Mouse (Mus musculus) cerebellum, adult 11-12 months (tissue): ENCODE data around the gene Arhgap6.
"Not testable (repeated sequence)": the region's sequence is repeated elsewhere in the genome, so short reads cannot be mapped to it uniquely, and the experiment has no call there.

Source experiments
- DNase-seq: peaks from one replicate; pipeline ENCODE4 v3.0.0; 2022

Gene Arhgap6

DNA sequence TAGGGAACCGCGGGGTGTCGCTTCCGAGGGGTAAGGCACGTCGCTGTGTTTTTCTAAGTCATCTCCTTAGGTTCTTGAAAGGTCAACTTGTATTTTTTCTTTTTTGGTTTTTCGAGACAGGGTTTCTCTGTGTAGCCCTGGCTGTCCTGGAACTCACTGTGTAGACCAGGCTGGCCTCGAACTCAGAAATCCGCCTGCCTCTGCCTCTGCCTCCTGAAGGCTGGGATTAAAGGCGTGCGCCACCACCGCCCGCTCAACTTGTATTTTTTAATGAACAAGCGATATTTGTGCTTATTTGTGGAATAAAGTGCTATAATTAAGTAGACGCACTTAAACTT, 525.7 kb downstream of the Arhgap6 start:
- DNase-seq = not testable (repeated sequence)

DNA sequence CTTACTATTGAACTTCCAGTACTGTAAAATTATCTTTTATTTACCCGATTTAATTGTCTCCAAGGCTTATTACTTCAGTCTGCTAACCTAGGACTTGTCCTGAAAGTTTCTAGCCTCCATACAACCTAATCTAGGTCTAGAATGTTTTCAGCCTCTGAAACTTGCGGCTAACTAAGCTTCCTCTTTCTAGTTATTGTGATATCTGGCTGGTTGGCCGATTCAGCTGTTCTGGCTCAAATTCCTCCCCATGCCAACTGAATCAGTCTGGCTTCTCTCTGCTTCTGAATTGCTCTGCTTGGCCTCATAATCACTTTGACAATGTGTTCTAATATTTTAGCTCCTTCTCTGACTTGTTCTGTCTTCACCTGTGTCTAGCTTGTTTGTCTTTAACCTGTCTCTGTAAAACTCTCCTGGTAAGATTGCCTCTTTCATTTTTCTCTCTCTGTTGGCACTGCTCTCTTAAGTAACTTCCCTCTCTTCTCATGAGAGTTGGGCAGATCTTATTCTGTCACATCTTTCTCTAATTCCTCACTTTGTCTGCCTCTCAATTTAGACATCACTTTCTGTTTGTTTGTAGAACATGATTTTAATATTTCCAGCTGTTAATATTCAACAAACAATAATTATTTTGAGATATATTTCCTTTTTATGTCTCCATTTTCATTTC, 531.2 kb downstream of the Arhgap6 start:
- no peak for DNase-seq

DNA sequence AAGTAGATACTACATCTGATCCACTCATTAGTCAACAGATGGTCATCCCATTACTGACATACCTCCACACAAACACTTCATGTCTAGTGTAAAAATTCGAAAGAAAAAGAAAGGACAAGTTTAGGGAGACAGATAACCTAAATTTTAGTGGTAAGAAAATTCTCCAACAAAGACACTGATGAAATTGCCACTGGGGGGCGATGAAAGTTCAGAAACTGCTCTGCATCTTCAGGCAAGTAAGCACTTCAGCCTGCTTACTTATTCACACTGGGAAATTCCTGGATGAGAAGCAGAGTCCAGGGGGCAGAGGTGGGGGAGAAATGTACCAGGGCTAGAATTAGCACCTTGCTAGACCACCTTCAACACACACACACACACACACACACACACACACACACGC, 537.4 kb downstream of the Arhgap6 start:
- no peak for DNase-seq

DNA sequence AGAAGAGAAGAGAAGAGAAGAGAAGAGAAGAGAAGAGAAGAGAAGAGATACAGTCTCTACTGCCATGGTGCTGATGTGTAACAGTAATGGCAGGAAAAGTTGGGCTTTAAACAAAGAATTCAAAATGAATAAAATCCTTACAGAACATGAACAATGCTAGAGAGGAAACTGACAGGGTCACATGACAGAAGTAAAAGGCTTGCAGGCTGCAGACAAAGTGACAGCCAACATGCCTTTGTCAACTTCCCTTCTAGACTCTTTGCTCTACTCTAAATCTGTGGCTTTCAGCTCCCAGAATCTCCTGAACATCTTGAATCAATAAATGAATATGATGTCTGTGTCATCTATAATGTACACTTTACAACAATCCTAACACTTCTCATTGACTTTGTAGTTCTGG, 542.7 kb downstream of the Arhgap6 start:
- no peak for DNase-seq

DNA sequence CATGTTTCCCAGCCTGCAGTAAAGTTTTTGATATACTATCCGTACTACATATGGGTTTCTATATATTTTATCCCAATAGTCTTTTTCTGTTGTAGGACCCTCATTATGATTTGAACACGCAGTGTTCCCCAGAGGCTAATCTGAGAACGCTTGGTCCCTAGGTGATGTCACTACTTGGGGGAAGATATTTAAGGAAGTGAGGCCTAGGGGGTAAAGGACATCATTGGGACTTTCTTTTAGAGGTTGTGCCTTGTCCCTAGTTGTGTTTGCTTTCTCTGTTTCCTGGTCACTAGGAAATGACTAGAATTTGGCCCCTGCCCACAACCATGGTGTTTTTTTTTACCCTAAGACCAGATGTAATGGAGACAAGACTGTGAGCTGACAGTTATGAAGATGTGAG, 543.3 kb downstream of the Arhgap6 start:
- no peak for DNase-seq
